Mouse (Mus musculus): ENCODE measurements around the gene Helz.

- TF ChIP-seq CTCF (IDR thresholded peaks at IDR 0.05; ENCODE audit: insufficient read depth, low read length) (no peak), POLR2A (IDR thresholded peaks at IDR 0.05; ENCODE audit: borderline replicate concordance, extremely low read depth, low read depth, low read length) (no peak)
Measured at GRCm38 (mm10) chr11:107521153-107521552, 26.6 kb upstream of the Helz start.
